Mouse (Mus musculus): ENCODE measurements at regions not wholly inside any gene's neighbourhood (a gene's known extent, or its start where the extent isn't known, plus 50 kb on each side); places are given as distances from the start of the nearest gene placed in this dataset.
A peak's percentile ranks its signal among the peaks of the same experiment; 100 is the strongest.

- 18% methylated on average over 7 of the region's 7 CpGs for WGBS
- H3K36me3 ChIP-seq (ENCODE audit: control insufficient read depth, insufficient read depth, low read length) = no peaks in the 10 kb centered on the region
- DNase-seq = peak; percentile 64
These were observed 61.0 kb downstream of the Ccng2 start for GRCm38 (mm10) chr5:93328059-93328458.

GRCm38 (mm10) chr5:93330851-93331250 lies 63.8 kb downstream of the Ccng2 start:
- no peaks in the 10 kb centered on the region for H3K4me1 ChIP-seq (replicated peaks; ENCODE audit: control insufficient read depth, insufficient read depth, low read length)
- no peak for TF ChIP-seq POLR2A (IDR thresholded peaks at IDR 0.05; ENCODE audit: control insufficient read depth, extremely low read depth, insufficient read depth, low read length, poor library complexity)
- no peak for TF ChIP-seq CTCF (IDR thresholded peaks at IDR 0.05; ENCODE audit: borderline replicate concordance, control insufficient read depth, extremely low read depth, insufficient read depth, low read length, poor library complexity)
- no peaks in the 10 kb centered on the region for H3K36me3 ChIP-seq (ENCODE audit: control insufficient read depth, insufficient read depth, low read length)
- DNase-seq = no peak
- no peak overlapping the region for H3K4me3 ChIP-seq (ENCODE audit: control insufficient read depth, insufficient read depth, low read length)
- WGBS = 79% methylated on average over 2 of the region's 2 CpGs
- H3K27ac ChIP-seq (ENCODE audit: control insufficient read depth, insufficient read depth, low read length) = no peak overlapping the region
- no peaks in the 10 kb centered on the region for H3K27me3 ChIP-seq (ENCODE audit: control insufficient read depth, insufficient read depth, low read length)

More at GRCm38 (mm10) chr5:93328059-93328458, 61.0 kb downstream of the Ccng2 start:
- Histone ChIP-seq H3K27me3 (ENCODE audit: control insufficient read depth, insufficient read depth, low read length) (no peaks in the 10 kb centered on the region), H3K4me3 (ENCODE audit: control insufficient read depth, insufficient read depth, low read length) (no peak overlapping the region), H3K27ac (ENCODE audit: control insufficient read depth, insufficient read depth, low read length) (no peak overlapping the region), H3K4me1 (replicated peaks; ENCODE audit: control insufficient read depth, insufficient read depth, low read length) (no peaks in the 10 kb centered on the region)
- TF ChIP-seq CTCF (IDR thresholded peaks at IDR 0.05; ENCODE audit: borderline replicate concordance, control insufficient read depth, extremely low read depth, insufficient read depth, low read length, poor library complexity) (peak; percentile 75; the same call in 1 of the 2 replicates), POLR2A (IDR thresholded peaks at IDR 0.05; ENCODE audit: control insufficient read depth, extremely low read depth, insufficient read depth, low read length, poor library complexity) (no peak)

GRCm38 (mm10) chr5:93353101-93353500 lies 86.0 kb downstream of the Ccng2 start:
- no peak overlapping the region for H3K27ac ChIP-seq (ENCODE audit: control insufficient read depth, insufficient read depth, low read length)
- no peaks in the 10 kb centered on the region for H3K27me3 ChIP-seq (ENCODE audit: control insufficient read depth, insufficient read depth, low read length)
- no peak overlapping the region for H3K4me3 ChIP-seq (ENCODE audit: control insufficient read depth, insufficient read depth, low read length)
- TF ChIP-seq POLR2A (IDR thresholded peaks at IDR 0.05; ENCODE audit: control insufficient read depth, extremely low read depth, insufficient read depth, low read length, poor library complexity) = no peak
- TF ChIP-seq CTCF (IDR thresholded peaks at IDR 0.05; ENCODE audit: borderline replicate concordance, control insufficient read depth, extremely low read depth, insufficient read depth, low read length, poor library complexity) = no peak
- no peaks in the 10 kb centered on the region for H3K36me3 ChIP-seq (ENCODE audit: control insufficient read depth, insufficient read depth, low read length)
- DNase-seq = no peak
- no peaks in the 10 kb centered on the region for H3K4me1 ChIP-seq (replicated peaks; ENCODE audit: control insufficient read depth, insufficient read depth, low read length)
- WGBS = 84% methylated on average over 2 of the region's 2 CpGs

All from thymus, adult 2 months (tissue).